Mouse (Mus musculus) cerebellum, adult 8-10 months (tissue): ENCODE measurements around the gene Iglon5.

Experiments
- DNase-seq: peaks from one replicate; pipeline ENCODE4 v3.0.0; 2022

Iglon5 gene

GRCm38 (mm10) chr7:43464864-43465343, 25.0 kb downstream of the Iglon5 start:
- DNase-seq = no peak

- DNase-seq = no peak
Measured at GRCm38 (mm10) chr7:43463976-43464375, 25.9 kb downstream of the Iglon5 start.

GRCm38 (mm10) chr7:43462851-43463250, 27.0 kb downstream of the Iglon5 start, which contains the start of gene Vsig10l:
Vsig10l (plus strand) TSS chr7:43463151.
- no peak for DNase-seq

DNA sequence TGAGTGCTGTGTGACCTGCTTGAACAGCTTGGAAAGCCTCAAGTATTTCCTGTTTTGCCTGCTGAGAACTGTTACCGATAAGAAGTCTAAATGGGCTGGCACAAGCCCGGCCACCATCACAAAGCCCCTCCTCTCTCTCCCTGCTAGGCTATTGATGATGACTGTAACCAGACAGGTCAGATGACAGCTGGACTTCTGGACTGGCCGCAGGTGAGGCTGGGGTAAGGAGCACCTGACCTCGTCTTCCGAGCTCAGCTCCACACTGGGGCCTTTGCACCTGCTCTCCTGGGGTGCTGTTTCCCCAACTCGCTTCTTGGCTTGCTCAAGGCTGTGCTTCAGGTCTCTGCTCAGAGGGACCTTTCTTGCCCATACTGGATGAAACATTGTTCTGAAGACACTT, 35.5 kb downstream of the Iglon5 start:
- DNase-seq = no peak

DNA sequence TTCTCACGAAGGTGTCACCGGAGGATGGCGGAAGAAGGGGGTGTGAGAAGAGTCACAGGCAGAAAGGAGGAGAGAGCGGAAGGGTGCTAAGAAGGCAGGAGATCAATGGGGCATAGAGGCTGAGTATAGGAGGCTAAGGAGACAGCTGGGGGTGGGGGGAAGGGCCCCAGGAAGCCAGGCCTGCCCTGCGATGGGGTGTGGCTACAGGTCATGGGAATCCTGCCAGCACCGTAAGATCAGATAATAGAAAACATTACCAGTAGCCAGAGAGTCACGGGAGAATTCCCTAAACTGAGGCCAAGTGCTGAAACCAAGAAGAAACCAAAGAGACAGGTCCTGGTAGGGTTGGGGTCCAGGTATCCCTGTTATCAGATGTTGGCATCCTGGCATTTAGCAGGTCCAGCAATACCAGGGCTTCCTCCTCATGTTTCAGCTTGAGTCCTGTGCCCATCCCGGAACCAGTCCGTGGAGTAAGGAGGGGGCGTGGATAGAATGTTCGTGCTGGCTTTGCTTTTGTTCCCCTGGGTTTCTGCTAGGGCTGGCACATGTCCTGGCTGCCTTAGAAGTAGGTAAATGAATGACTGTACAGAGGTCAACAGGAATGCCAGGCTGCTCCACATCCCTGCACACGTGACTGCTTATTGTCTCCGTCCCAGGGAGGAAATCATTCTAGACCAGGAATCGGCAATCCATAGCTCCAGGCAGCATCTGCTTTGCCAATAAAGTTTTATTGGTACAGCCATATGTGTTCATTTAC, 36.1 kb downstream of the Iglon5 start:
- no peak for DNase-seq

DNA sequence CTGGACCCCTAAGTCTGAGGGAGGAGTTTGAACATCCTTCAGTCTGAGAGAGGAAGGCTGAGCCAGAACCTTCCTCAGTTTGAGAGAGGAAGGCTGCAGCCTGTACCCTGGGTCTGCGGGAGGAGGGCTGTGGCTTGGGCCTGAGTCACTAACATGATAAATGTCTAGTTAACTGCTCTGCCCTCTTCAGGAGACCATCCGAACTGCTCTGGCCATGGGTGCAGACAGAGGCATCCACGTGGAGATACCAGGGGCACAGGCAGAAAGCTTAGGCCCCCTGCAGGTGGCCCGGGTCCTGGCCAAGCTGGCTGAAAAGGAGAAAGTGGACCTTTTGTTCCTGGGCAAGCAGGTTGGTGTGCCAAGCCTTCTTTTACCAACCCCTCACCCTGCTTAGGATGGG, 37.3 kb downstream of the Iglon5 start:
- no peak for DNase-seq

DNA sequence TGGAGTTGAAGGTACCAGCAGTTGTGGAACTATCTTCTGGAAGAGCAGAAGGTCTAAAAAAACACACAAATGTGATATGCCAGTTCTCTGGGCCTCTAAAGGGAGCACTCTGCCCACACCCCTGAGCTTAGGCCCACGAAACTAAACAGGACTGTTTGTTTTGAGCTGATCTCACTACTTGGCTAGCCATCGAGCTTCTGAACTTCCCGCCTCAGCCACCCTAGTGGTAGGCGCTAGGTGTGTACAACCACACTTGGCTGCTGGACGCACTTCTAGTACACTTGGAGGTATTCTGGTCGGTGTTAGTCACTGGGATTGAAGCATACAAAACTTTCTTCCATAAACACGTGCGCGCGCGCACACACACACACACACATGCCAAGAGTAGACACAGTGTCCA, 38.1 kb downstream of the Iglon5 start:
- no peak for DNase-seq

- no peak for DNase-seq
Measured at GRCm38 (mm10) chr7:43449811-43450210, 40.1 kb downstream of the Iglon5 start.

- no peak for DNase-seq
Measured at GRCm38 (mm10) chr7:43448246-43448645, 41.6 kb downstream of the Iglon5 start.

DNA sequence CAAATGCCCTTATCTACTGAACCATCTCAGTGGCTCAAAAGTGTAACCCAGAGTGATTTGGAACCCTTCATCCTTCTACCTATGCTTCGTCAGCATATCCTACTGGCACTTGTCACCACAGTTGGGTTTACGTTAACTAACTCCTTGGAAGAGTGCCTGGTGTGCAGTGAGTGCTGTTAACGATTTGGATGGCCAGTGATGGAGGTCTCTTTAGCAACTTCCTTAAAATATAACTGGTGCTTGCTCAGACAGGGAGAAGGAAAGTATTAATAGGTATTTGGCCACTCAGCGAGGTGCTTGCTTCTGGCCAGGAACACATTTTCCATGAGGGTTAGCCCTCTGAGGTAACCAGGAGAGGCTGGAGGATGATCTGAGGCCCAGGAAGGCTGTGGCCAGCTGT, 42.1 kb downstream of the Iglon5 start:
- DNase-seq = no peak

DNA sequence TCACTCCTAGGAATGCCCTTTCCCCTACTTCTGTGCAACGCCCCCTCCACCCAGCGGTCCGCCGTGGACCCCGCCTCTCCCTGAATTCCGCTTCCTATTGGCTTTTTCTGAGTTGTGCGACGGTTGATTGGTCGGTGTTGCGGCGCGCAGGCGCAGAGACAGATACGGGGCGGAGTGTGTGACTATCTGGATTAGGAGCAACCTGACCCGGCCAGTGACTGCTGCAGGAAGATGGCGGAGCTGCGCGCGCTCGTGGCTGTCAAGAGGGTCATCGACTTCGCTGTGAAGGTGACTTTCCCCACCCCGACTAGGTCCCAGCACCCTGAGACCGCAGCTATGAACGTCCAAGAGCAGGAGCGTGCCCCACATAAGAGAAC, 46.0 kb downstream of the Iglon5 start, which contains the start of the genes Etfb and Gm45233:
Gene Etfb (plus strand): TSS at position 167 of the 377 bp plus-strand sequence.
Gene Gm45233 (plus strand): TSS at position 212 of the 377 bp plus-strand sequence.
- peak; percentile 90 for DNase-seq

DNA sequence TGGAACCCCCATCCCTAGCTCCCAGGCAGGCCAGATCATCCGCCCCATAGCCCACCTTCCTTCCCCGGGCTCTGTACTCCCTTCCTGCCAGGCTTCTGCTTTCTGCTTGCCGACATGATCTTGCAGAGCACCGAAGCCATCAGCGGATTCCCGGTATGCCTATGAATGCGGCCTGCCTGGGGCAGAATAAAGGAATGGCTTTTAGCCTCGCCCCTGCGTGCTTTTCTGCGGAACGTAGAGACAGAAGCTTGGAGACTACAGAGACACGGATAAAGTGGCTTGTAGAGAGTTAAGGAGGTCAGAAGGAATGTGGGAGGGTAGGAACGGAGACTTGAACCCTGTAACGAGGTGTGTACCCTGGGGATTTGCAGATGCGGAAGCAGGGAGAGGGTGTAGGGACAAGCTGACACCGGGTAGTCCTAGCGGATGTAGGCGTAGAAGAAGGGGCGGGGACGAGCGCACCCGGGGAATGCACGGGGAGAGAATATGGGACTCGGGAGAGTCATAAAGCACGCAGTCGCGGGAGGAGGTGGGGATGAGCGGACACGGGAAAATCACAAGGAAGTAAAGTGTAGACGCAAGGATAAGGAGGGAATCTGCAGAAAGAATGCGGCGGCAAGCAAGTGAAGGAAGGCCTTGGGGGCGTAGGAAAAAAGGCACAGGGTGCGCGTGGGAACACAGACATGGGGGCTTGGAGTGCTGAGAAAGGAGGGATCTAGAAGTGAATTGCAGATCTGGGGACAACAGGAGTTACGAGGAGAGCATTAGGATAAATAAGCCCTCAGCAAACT, 46.6 kb downstream of the Iglon5 start:
- DNase-seq = peak; percentile 56

- DNase-seq = no peak
Measured at GRCm38 (mm10) chr7:43442684-43443083, 47.2 kb downstream of the Iglon5 start.

DNA sequence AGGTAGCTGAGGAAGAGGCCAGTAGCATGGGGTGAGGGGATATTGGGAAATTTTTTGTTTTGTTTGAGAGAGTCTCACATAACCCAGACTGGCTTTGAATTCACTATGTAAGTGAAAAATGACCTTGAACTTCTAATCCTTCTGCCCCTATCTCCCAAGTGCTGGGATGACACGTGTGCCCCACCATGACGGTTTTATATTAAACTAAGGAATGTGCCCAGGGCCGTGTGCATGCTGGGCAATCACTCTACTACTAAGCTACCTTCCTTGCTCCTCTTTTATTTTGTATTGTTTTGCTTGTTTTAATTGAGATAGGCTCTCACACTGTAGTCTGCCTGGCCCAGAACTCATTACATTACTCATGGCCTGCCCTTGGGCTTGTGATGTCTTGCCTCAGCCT, 48.8 kb downstream of the Iglon5 start:
- DNase-seq = no peak

DNA sequence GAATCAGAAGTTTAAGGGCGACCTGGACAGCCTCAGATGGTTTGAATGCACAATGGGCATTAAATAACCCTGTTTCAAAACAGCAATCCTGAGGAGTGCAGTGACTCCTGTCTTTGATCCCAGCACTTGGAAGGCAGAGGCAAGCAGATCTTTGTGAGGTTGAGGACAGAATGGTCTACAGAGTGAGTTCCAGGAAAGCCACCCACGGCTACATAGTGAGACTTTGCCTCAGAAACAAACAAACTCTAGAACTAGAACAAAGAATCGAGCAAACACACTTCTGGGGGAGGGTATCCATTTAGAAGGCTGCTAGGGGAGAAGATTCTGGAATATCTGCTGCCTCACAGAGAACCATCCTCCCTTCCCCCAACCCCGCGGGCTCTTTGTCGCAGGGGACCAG, 49.4 kb downstream of the Iglon5 start, which contains the start of gene Cldnd2:
Gene Cldnd2 (plus strand): TSS at position 301 of the 400 bp plus-strand sequence.
- no peak for DNase-seq

- DNase-seq = no peak
Measured at GRCm38 (mm10) chr7:43438611-43439010, 51.3 kb downstream of the Iglon5 start.

DNA sequence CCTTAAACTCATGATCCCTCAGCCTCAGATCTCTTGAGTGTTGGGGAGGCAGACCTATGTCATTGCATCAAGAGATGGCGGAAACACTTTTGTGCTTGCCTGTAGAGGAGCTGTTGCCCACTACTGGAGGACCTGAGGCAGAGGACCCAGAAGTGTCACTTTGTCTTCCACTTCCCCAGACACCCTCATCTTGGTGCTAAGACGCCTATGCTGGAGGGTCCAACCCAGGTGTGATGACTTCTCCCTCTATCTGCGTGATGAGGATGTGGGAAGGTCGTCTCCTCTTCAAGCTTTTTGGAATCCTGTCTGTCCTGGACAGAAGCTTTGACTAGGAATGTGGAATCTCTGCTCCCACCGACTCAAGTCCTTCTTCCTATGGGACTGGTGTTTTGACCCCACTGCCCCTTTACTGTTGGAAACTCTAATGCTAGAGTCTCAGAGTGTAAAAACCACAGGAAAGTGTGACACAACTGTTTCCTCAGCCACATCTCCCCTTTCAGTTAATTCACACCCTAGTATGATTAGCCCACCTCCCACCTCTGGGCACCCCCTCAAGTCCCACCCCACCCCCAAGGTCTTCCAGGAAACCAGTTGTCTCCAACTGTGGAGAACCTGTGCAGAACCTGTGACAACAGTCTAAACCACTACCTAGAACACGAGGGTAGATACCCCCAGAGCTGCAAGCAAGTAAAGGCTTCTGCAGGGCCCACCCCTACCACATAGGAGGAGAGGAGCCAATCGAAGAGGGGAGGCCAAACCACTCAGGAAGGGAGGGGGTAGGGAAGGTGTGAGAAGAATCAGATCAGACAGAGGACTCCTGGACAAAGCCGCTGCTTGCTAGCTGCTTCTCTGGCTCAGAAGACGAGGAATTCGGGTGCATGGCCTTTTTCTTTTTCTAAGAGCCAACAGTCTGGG, 53.3 kb downstream of the Iglon5 start, which contains the start of gene Nkg7:
Gene Nkg7 (plus strand): TSS at position 733 of the 915 bp plus-strand sequence.
- no peak for DNase-seq

- no peak for DNase-seq
Measured at GRCm38 (mm10) chr7:43434676-43435075, 55.2 kb downstream of the Iglon5 start.

DNA sequence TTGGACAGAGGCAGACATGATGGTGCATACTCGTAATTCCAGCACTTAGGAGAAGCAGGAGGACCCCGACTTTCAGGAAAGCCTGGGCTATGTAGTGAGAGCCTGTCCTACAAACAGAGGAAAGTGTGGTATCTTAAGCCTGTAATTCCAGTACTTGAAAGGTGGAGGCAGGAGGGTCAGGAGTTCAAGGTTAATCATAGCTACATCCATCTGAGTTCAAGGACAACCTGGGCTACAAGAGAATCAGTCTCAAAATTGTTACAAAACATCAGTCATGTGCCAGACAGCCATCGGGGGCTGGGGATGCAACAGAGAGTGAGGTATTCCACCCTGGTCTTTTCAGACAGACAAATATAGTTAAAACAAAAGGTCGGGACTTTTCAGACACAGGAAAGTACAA, 57.0 kb downstream of the Iglon5 start:
- DNase-seq = no peak

DNA sequence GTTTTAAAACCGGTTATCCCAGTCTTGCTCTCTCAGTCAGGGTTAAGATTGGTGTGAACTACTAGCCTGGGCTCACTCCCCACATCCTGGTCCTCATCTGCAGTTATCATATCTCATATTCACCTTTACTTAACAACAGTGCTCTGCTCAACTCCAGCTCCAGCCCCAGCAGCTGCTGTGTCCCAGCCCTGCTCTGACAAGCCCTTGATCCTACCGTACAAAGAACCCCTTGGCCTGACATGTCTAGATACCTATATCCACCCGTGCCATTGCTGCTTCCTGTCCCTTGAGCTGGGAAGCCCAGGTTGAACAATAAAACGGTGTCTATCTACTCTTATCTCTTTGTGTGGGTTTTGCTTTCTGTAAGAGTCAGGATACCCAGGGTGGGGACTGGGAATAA, 60.4 kb downstream of the Iglon5 start:
- no peak for DNase-seq

DNA sequence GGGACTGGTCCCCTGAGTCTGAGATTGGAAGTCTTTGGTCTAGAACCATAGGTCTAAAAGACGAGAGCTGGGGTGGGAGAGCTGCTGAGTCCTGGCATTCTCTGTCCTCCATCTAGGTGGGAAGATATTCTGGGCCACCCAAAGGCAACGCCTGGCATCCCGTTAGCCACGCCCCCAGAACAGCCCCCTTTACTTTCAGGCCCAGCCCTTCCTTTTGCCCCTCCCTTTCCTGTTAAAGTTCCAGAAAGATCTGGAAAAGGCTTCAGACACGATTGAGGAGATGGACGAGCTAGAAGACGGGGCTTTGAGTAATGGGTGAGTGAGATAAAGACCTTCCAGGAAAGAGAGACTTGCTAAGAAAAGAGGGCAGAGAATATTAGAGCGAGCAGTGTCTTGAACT, 62.5 kb downstream of the Iglon5 start, which contains the start of gene Lim2:
Gene Lim2 (plus strand): TSS at position 265 of the 400 bp plus-strand sequence.
- no peak for DNase-seq

DNA sequence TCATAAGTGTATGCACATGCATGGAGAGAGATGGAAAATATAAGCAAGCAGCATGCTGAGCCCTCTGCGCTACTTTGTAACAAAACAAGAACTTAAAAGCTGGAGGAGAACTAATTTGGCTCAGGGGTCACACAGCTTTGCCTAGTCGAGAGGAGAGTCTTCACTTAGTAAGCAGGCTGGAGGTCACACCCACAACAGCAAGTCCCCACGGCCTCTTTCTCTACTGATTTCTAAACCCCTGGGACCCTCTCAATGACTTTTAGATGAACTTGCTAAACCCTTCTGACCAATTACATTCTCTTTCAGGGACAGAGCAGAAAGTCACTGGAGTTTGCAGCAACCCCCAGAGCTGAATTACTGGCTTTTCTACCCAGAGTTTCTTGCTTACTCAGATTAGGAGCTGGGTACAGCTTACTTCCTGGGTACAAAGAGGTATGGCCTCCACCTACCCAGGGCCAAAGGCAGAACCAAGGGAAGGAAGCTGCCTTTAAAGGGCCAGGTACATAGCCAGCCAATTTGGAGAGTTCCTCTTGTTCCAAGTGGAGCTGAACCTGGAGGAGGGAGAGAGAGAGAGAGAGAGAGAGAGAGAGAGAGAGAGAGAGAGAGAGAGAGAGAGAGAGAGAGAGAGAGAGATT, 65.8 kb downstream of the Iglon5 start:
- DNase-seq = no peak
